Mouse (Mus musculus): ENCODE measurements around the gene A330070K13Rik. TPM values are rescaled to one million over a fixed set of nuclear protein-coding genes. Genes with fewer than 3 reads are reported as not detected.

A330070K13Rik gene
- not detected for total RNA-seq (2021)
- long read RNA-seq, experiment 1, result 0 reads
- long read RNA-seq, experiment 2, result 0 reads

DNA sequence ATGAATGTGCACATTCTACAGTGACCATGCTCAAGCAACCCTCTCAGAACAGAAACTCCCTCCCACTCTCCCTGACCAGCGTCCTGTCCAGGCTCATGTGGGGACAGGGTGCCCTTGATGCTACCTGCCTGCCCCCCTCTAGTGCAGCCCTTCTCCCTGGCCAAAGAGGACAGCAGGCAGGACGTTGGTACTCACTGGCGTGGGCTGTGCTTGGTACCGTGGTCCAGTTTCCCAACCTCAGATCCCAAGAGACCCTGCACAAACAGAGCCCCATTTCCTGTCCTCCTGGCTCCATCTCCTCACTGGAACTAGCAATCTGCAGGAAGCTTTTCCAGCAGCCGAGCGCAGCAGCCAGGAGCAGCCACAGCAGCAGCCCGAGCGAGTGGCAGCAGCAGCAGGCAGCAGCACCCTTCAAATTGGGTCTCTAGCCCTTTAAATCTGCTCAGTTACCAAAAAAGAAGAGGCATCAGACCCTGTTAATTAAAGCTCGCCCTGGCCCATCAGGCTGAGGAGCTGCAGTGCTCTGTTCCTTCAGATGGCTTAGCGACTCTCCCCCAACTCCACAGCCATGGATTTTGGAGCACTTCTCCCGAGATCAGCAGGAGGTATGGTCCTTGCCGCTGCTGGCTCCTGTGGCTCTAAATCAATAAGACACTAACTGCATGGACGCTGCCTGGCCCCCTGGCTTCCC, at the start of gene A330070K13Rik:
Gene A330070K13Rik, minus strand, starts transcription at position 410 of the 691 bp plus-strand sequence.
- DNase-seq (ENCODE audit: low spot score in 2 of 2), result no peak

DNA sequence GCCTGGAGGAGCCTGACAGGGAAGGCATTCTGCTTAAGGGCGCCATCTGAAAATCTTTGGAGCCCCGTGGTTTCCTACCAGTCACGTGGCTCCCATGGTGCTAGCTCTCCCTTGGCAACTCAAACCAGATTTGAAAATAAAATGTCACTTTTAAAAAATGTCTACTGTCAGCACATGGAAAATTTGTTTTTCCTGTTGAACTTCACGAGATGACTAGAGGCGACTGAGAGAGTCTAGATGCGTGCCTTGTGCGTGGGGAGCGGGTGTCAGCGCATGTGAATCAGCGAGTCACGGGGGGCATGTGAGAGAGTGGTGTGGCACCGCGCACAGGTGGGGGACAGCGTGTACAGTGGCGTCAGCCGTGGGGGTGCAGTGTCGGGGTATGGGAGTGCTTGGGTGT, 27.1 kb upstream of the A330070K13Rik start:
- DNase-seq (ENCODE audit: low spot score in 2 of 2), result no peak

DNA sequence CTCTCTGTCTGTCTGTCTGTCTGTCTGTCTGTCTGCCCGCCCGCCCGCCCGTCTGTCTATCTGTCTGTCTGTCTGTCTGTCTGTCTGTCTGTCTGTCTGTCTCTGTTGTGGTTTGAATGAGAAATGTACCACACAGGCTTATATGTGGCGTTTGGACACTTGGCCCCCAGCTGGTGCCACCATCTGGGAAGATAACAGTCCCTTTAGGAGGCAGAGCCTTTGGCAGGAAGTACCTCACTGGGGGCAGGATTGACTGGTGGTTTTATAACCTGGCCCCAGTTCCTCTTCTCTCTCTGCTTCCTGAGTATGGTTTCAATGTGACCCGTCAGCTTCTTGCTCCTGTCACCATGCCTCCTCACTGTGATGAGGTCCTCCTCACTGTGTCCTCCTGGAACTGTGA, 25.3 kb upstream of the A330070K13Rik start:
- no peak for DNase-seq (ENCODE audit: low spot score in 2 of 2)

DNA sequence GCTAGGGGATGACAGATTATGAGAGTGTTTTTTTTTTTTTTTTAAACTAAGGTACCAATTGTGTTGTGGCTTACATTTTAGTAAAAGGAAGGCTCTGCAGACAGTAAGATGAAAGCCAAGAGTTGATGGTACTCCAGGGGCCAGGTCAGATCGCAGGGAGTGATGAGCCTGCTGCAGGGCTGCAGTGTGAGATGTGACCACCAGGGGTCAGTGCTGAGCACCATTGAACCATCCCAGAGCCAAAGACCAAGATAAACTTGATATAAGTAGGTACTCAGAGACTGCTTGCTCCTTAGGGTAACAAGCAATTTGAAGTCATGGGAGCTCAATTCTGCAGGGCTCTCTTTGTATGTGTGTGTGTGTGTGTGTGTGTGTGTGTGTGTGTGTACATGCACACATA, 20.8 kb upstream of the A330070K13Rik start:
- peak; percentile 24 to 34 for DNase-seq (ENCODE audit: low spot score in 2 of 2)

GRCm38 (mm10) chr5:130400136-130400917, 15.9 kb upstream of the A330070K13Rik start:
- DNase-seq (ENCODE audit: low spot score in 2 of 2), result no peak

GRCm38 (mm10) chr5:130395142-130395541, 10.7 kb upstream of the A330070K13Rik start:
- DNase-seq (ENCODE audit: low spot score in 2 of 2), result no peak

GRCm38 (mm10) chr5:130394386-130394785, 10.0 kb upstream of the A330070K13Rik start:
- DNase-seq (ENCODE audit: low spot score in 2 of 2), result no peak

- no peak for DNase-seq (ENCODE audit: low spot score in 2 of 2)
Observed at GRCm38 (mm10) chr5:130393618-130394355, 9.4 kb upstream of the A330070K13Rik start.

- no peak for DNase-seq (ENCODE audit: low spot score in 2 of 2)
Observed at GRCm38 (mm10) chr5:130386418-130386817, 2.0 kb upstream of the A330070K13Rik start.

- no peak for DNase-seq (ENCODE audit: low spot score in 2 of 2)
Observed at GRCm38 (mm10) chr5:130375411-130375810, 9.0 kb downstream of the A330070K13Rik start.

DNA sequence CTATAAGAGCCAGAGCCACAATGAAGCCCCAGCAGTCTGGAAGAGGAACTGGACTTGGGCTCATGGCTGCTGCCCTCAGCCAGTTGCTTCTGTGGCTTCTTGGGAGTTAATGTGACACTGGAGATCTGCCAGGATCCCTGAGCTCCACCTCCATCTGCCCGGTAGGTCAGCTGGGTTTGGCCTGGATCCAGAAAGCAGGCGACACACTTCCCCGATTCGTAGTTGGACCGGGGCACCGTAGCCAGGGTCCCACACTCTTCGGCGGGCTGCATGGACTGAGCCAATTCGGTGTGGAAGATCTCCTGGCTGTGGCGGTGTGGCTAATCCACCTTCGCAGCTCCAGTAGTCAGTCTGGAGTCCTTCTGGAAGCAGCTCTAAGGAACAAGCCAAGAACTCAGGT, 15.2 kb downstream of the A330070K13Rik start, which contains the start of gene Caln1:
Gene Caln1, plus strand, starts transcription at position 219 of the 400 bp plus-strand sequence.
- DNase-seq (ENCODE audit: low spot score in 2 of 2), result no peak

GRCm38 (mm10) chr5:130368236-130368635, 16.2 kb downstream of the A330070K13Rik start:
- DNase-seq (ENCODE audit: low spot score in 2 of 2), result no peak

DNA sequence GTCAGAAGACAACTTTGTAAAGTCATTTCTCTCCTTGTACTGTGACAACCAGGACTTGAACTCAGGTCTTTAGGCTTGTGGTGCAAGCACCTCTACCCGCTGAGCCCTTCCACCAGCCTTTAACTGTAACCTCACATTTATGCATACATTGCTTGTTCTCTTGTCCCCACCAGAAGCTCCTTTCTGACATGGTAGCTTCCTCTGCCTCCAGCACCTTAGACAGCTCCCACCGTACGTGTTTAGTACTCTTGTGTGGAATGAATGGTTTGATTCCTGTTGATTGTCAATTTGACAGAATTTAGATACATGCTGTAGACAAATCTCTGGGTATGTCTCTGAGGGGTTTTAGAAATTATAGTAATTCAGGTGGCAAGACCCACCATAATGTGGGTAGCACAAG, 20.7 kb downstream of the A330070K13Rik start:
- DNase-seq (ENCODE audit: low spot score in 2 of 2), result no peak

GRCm38 (mm10) chr5:130363111-130363510, 21.3 kb downstream of the A330070K13Rik start:
- DNase-seq (ENCODE audit: low spot score in 2 of 2), result no peak

- DNase-seq (ENCODE audit: low spot score in 2 of 2), result no peak
Observed at GRCm38 (mm10) chr5:130355223-130355622, 29.2 kb downstream of the A330070K13Rik start.

DNA sequence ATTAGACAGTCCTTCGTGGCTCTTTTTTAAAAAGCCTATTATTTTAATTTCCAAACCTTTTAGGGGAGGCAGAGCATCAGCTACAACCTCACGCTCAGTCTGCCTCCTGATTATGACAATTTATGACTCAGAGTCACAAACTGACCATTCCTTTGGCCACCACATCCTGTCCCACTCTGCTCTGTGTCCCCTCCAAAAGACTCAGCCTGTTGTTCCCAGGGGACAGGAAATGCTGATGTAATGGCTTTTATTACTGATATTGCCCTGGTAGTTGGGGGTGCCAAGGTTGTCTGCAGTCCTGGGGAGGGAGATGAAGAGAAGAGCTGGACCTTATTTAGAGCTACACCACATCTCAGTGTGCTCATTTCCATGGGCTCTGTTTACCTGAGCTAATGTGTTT, 38.6 kb downstream of the A330070K13Rik start:
- DNase-seq (ENCODE audit: low spot score in 2 of 2), result no peak

DNA sequence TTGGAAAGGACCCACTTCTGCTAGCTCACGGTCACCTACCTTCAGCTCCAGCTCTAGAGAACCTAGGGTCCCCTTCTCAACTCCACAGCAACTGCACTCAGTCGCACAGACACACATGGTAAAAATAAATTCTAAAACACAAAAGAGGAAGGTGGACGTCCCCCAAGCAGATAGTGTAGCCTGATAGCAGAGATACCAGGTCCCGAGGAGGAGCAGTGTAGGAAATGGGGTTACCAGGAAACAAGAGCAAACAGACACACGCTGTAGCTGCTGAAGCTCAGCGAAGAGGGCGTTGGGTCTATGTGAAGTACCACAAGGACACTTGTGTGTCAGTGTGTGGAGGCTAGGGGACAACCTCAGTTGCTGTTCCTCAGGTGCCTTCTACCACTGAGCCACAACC, 39.4 kb downstream of the A330070K13Rik start:
- no peak for DNase-seq (ENCODE audit: low spot score in 2 of 2)

DNA sequence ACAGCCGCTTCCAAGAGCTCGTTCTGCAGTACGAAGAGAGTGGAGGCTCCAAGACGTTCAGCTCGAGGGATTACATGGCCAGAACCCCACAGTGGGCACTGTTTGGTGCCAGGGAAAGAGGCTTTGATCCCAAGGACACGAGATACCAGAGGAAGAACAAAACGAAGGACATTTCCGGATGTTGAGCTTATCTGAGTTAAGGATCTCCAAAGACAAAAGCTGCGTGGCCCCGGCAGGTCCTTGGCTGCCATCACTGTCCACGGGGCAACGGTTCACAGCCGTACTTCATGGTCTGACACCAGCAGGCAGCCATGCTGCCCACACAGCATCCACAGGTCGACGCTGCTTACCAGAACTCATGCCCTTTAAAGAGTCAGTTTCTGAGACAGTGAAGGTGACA, 43.8 kb downstream of the A330070K13Rik start:
- DNase-seq (ENCODE audit: low spot score in 2 of 2), result no peak

- no peak for DNase-seq (ENCODE audit: low spot score in 2 of 2)
Observed at GRCm38 (mm10) chr5:130335462-130335861, 49.0 kb downstream of the A330070K13Rik start.

- DNase-seq (ENCODE audit: low spot score in 2 of 2), result no peak
Observed at GRCm38 (mm10) chr5:130333971-130334370, 50.5 kb downstream of the A330070K13Rik start.

GRCm38 (mm10) chr5:130333566-130333965, 50.9 kb downstream of the A330070K13Rik start:
- no peak for DNase-seq (ENCODE audit: low spot score in 2 of 2)

DNA sequence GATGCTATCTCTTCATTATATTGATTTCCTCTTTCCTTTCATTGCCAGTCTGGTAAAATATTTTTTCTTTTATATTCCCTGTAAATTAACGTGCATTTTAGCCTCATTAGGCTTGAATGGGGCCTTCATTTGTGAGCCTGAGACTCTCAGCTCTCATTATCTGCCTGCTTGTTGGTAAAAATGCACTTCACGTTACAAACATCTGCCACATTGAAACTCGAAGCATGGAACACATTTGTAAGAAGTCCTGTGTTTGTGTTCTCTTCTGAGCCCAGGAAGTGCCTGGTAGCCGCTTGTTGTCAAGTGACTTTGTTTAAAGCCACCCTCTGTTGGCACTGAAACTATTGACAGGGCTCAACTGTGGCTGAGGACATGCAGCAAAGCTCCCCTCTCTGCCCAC, 53.2 kb downstream of the A330070K13Rik start:
- no peak for DNase-seq (ENCODE audit: low spot score in 2 of 2)
